Mouse (Mus musculus) T-helper 2 cell (primary cell): ENCODE results near the gene Cep97.
"Not testable (repeated sequence)": the region's sequence is repeated elsewhere in the genome, so short reads cannot be mapped to it uniquely, and the experiment has no call there.

Source experiments
- in situ Hi-C: fragments of 300-600 bp; cut with MboI, MseI; formaldehyde crosslinking; loops from one replicate; pipeline ENCODE4 v1.15.1; 2025; ENCODE audit warnings: high pct_unique_total_duplicates

Gene Cep97

GRCm38 (mm10) chr16:55934453-55935037 lies at the start of gene Cep97:
Gene Cep97 (minus strand): TSS chr16:55934855.
- in situ Hi-C loops, result loop anchor here (5.0 to 25.0 kb wide), 2 partner anchors 42 to 778 kb away; partner anchors contain the start of gene Tfg

GRCm38 (mm10) chr16:55974903-55975285 lies 40.2 kb upstream of the Cep97 start:
- in situ Hi-C loops, result no loop called here

GRCm38 (mm10) chr16:55974256-55974902 lies 39.7 kb upstream of the Cep97 start:
- in situ Hi-C loops, result no loop called here

- in situ Hi-C loops, result no loop called here
These were observed 39.0 kb upstream of the Cep97 start, which contains the start of gene Zbtb11 for GRCm38 (mm10) chr16:55973431-55974255. Gene Zbtb11 (plus strand): TSS chr16:55973883.

- in situ Hi-C loops, result no loop called here
These were observed 38.1 kb upstream of the Cep97 start for GRCm38 (mm10) chr16:55972626-55973201.

GRCm38 (mm10) chr16:55971735-55972615 lies 37.3 kb upstream of the Cep97 start:
- in situ Hi-C loops, result no loop called here

GRCm38 (mm10) chr16:55970416-55970815 lies 35.8 kb upstream of the Cep97 start:
- in situ Hi-C loops, result no loop called here

- in situ Hi-C loops, result loop anchor here (10.0 kb wide), 2 partner anchors 106 to 1146 kb away; no protein-coding TSS in a partner anchor
These were observed 34.5 kb upstream of the Cep97 start for GRCm38 (mm10) chr16:55969147-55969546.

GRCm38 (mm10) chr16:55967221-55967620 lies 32.6 kb upstream of the Cep97 start:
- in situ Hi-C loops, result loop anchor here (10.0 kb wide), 2 partner anchors 108 to 1148 kb away; no protein-coding TSS in a partner anchor

GRCm38 (mm10) chr16:55966212-55966871 lies 31.7 kb upstream of the Cep97 start, which contains the start of gene Rpl24:
Gene Rpl24 (plus strand): TSS chr16:55966275.
- in situ Hi-C loops, result loop anchor here (10.0 kb wide), 2 partner anchors 108 to 1148 kb away; no protein-coding TSS in a partner anchor

GRCm38 (mm10) chr16:55964126-55964949 lies 29.7 kb upstream of the Cep97 start:
- in situ Hi-C loops, result loop anchor here (10.0 kb wide), 2 partner anchors 110 to 1150 kb away; no protein-coding TSS in a partner anchor

GRCm38 (mm10) chr16:55963068-55963467 lies 28.4 kb upstream of the Cep97 start:
- in situ Hi-C loops, result loop anchor here (10.0 kb wide), 2 partner anchors 112 to 1152 kb away; no protein-coding TSS in a partner anchor

GRCm38 (mm10) chr16:55954196-55954595 lies 19.5 kb upstream of the Cep97 start:
- in situ Hi-C loops, result not testable (repeated sequence)

- in situ Hi-C loops, result no loop called here
These were observed 18.1 kb upstream of the Cep97 start for GRCm38 (mm10) chr16:55952771-55953170.

- in situ Hi-C loops, result no loop called here
These were observed 17.1 kb upstream of the Cep97 start for GRCm38 (mm10) chr16:55951679-55952327.

GRCm38 (mm10) chr16:55950946-55951678 lies 16.5 kb upstream of the Cep97 start:
- in situ Hi-C loops, result no loop called here

GRCm38 (mm10) chr16:55950462-55950861 lies 15.8 kb upstream of the Cep97 start:
- in situ Hi-C loops, result no loop called here

- in situ Hi-C loops, result loop anchor here (10.0 to 25.0 kb wide), 3 partner anchors 676 to 1066 kb away; partner anchors contain the start of gene Tfg
These were observed 14.3 kb upstream of the Cep97 start for GRCm38 (mm10) chr16:55948963-55949362.
